Mouse (Mus musculus) small intestine, adult 2 months (tissue): ENCODE results near the gene Atp2a1.

Experiments
- CTCF ChIP-seq: fragments of 200-500 bp; IDR thresholded peaks from 2 replicates; pipeline ENCODE4 v1.5.1; 2012; ENCODE audit warnings: low read depth, mild to moderate bottlenecking, control low read depth, inconsistent platforms, low read length, moderate library complexity, mixed read lengths; ENCODE audit not compliant: insufficient replicate concordance, insufficient read length; ENCODE audit errors: extremely low read depth
- POLR2A ChIP-seq: fragments of 200-500 bp; IDR thresholded peaks from 2 replicates; pipeline ENCODE4 v1.6.1; 2012; ENCODE audit warnings: low read depth, mild to moderate bottlenecking, control low read depth, inconsistent platforms, low read length, moderate library complexity

DNA sequence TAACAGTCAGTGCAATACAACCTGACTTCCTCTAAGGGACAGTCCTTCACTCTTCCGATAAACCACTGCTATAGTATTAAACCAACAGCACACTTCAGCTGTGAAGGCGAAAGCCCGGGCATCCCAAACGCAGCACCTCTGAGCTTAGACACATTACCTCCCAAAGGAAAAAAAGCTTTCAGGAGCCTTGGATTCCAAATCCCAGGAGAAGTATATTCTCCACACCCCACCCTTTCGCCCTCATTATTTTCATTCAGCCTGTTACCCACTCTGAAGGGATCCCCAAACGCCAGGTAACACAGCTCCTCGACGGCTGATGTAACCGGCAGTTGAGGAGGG, 38.7 kb upstream of the Atp2a1 start:
- TF ChIP-seq CTCF = no peak
- TF ChIP-seq POLR2A = no peak
